Mouse (Mus musculus) limb, embryonic 13.5 days (tissue): ENCODE results near the gene Enox1. TPM values are rescaled to one million over a fixed set of nuclear protein-coding genes. Genes with fewer than 3 reads are reported as not detected.

Experiments used
- ATAC-seq: fragments of 200-750 bp; cut with Nextera tagmentation; 2 replicates; pipeline ENCODE4 v1.8.0; 2017; ENCODE audit warnings: low read depth, moderate number of reproducible peaks, moderate TSS enrichment; ENCODE audit not compliant: low FRiP score
- H3K27ac ChIP-seq: fragments of 300-500 bp; sonication (generic); 2 replicates; pipeline ENCODE4 v1.5.1; 2015; ENCODE audit warnings: inconsistent platforms, mild to moderate bottlenecking, moderate library complexity
- H3K27me3 ChIP-seq: fragments of 300-500 bp; sonication (generic); 2 replicates; pipeline ENCODE4 v1.6.1; 2015; ENCODE audit warnings: mild to moderate bottlenecking, inconsistent platforms
- H3K36me3 ChIP-seq: fragments of 300-500 bp; sonication (generic); 2 replicates; pipeline ENCODE4 v1.6.1; 2015; ENCODE audit warnings: inconsistent platforms, mild to moderate bottlenecking, moderate library complexity
- H3K4me1 ChIP-seq: fragments of 300-500 bp; sonication (generic); 2 replicates; pipeline ENCODE4 v1.6.1; 2015; ENCODE audit warnings: inconsistent platforms
- H3K4me2 ChIP-seq: fragments of 300-500 bp; sonication (generic); replicated peaks from 2 replicates; pipeline ENCODE4 v1.6.1; 2015; ENCODE audit warnings: inconsistent platforms, mild to moderate bottlenecking, moderate library complexity
- H3K4me3 ChIP-seq: fragments of 300-500 bp; sonication (generic); 2 replicates; pipeline ENCODE4 v1.5.1; 2015; ENCODE audit warnings: moderate library complexity, mild to moderate bottlenecking, inconsistent platforms
- H3K9ac ChIP-seq: fragments of 300-500 bp; sonication (generic); 2 replicates; pipeline ENCODE4 v1.6.1; 2015; ENCODE audit warnings: mild to moderate bottlenecking, inconsistent platforms
- H3K9me3 ChIP-seq: fragments of 300-500 bp; sonication (generic); 2 replicates; pipeline ENCODE4 v1.6.1; 2016; ENCODE audit warnings: inconsistent platforms
- whole genome bisulfite sequencing: fragments of 180-500 bp; shearing (Covaris S2); methylation state at CpG from one replicate; pipeline ENCODE4 v1.1.7; 2015; 5-methylcytosine and 5-hydroxymethylcytosine counted together
- polyA plus RNA-seq: library from polyadenylated mRNA; unstranded; fragments of >200 nt; fragmentation: Nextera tagmentation; extraction: Ambion mirVana; gene quantifications from 2 replicates; pipeline ENCODE4 v1.2.1, GENCODE M21; 2015

Enox1 gene
- polyA plus RNA-seq, 1 experiment from 2014 or later = 18.9 TPM

- WGBS = 78% methylated on average over 4 of the region's 4 CpGs
- ATAC-seq = no peak
Observed at GRCm38 (mm10) chr14:77477704-77478103, 321.1 kb downstream of the Enox1 start.

DNA sequence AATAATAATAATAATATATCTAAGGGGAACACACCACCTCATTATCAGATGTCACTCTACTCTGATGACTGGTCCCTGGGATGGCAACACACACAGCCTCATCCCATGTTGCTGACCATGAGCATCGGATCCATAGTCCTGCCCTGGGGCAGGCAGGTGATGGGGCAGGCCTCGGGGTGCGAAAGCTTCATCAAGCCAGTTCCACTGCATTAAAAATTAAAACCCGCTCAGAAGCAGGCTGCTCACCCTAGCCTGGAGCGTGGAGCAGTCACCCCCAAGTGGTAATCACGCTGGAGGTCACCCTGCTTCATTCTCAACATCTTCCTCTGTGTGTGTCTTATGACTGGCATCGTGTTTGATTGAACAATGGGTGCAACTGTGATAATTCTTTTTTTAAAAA is 321.6 kb downstream of the Enox1 start:
- Histone ChIP-seq H3K4me3 (no peak overlapping the region), H3K9me3 (no peaks in the 10 kb centered on the region), H3K9ac (no peak overlapping the region), H3K4me1 (no peaks in the 10 kb centered on the region; the same call in 1 of the 2 replicates), H3K4me2 (no peak overlapping the region), H3K27ac (no peak overlapping the region), H3K36me3 (no peaks in the 10 kb centered on the region), H3K27me3 (no peaks in the 10 kb centered on the region)
- 87% methylated on average over 7 of the region's 7 CpGs for WGBS
- no peak for ATAC-seq

More at GRCm38 (mm10) chr14:77477704-77478103, 321.1 kb downstream of the Enox1 start:
- Histone ChIP-seq H3K36me3 (no peaks in the 10 kb centered on the region), H3K9me3 (no peaks in the 10 kb centered on the region), H3K4me3 (no peak overlapping the region), H3K9ac (no peak overlapping the region), H3K27me3 (no peaks in the 10 kb centered on the region), H3K27ac (no peak overlapping the region), H3K4me1 (no peaks in the 10 kb centered on the region; the same call in 1 of the 2 replicates), H3K4me2 (no peak overlapping the region)

GRCm38 (mm10) chr14:77478692-77479091 is 322.1 kb downstream of the Enox1 start:
- H3K9me3 ChIP-seq = no peaks in the 10 kb centered on the region
- no peak overlapping the region for H3K4me2 ChIP-seq
- H3K4me1 ChIP-seq = no peaks in the 10 kb centered on the region; the same call in 1 of the 2 replicates
- no peak overlapping the region for H3K27ac ChIP-seq
- no peak overlapping the region for H3K4me3 ChIP-seq
- H3K9ac ChIP-seq = no peak overlapping the region
- WGBS = 94% methylated on average over 8 of the region's 8 CpGs
- no peak for ATAC-seq
- no peaks in the 10 kb centered on the region for H3K36me3 ChIP-seq
- no peaks in the 10 kb centered on the region for H3K27me3 ChIP-seq

DNA sequence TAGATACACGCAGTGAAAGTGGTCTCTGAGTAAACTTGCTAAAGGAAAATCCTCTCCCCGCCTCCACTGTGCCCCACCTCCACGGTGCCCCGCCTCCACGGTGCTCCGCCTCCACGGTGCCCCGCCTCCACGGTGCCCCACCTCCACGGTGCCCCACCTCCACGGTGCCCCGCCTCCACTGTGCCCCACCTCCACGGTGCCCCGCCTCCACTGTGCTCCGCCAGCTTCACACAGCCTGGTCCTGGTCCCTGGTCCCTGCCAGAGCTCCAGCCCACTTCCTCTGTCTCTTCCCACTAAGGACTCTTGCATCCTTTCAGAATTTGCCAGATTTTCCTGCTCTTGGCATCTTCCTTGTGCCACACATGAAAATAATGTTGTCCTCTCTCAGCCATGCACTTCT is 326.5 kb downstream of the Enox1 start:
- WGBS = 31% methylated on average over 15 of the region's 15 CpGs
- no peaks in the 10 kb centered on the region for H3K36me3 ChIP-seq
- H3K27ac ChIP-seq = no peak overlapping the region
- H3K9me3 ChIP-seq = no peaks in the 10 kb centered on the region
- no peak overlapping the region for H3K9ac ChIP-seq
- peaks cover 5% of the 10 kb centered on the region; the same call in 1 of the 2 replicates for H3K4me1 ChIP-seq
- no peak overlapping the region for H3K4me2 ChIP-seq
- no peak overlapping the region for H3K4me3 ChIP-seq
- H3K27me3 ChIP-seq = no peaks in the 10 kb centered on the region
- ATAC-seq = no peak

DNA sequence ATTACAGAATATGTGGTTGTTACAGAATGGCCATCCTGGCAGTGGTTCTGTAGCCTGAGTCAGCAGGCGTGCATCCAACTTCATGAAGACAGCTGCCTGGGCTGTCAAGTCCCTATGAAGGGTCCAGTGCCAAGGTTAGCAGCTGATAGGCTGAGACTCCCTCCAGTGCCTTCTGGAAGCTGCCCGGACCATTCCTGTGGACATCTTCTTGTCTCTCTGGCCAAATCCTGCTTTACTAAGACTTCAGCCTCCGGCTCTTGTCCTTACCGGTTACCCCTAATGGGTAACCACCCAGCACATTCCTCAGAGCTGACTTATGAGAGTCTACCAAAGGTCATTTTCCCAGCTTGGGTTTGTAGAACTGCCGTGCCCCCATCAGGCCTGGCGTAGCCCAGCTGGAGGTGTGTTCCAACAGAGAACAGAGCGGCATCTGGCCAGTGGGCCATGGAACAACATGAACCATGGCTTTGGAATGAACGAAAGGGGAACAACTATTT is 328.4 kb downstream of the Enox1 start:
- no peaks in the 10 kb centered on the region for H3K27me3 ChIP-seq
- no peak overlapping the region for H3K9ac ChIP-seq
- H3K9me3 ChIP-seq = no peaks in the 10 kb centered on the region
- no peak overlapping the region for H3K4me3 ChIP-seq
- WGBS = 84% methylated on average over 8 of the region's 8 CpGs
- ATAC-seq = no peak
- H3K4me1 ChIP-seq = peaks cover 5% of the 10 kb centered on the region
- H3K27ac ChIP-seq = no peak overlapping the region
- no peak overlapping the region for H3K4me2 ChIP-seq
- H3K36me3 ChIP-seq = no peaks in the 10 kb centered on the region

- ATAC-seq = no peak
- Histone ChIP-seq H3K27me3 (no peaks in the 10 kb centered on the region), H3K9me3 (no peaks in the 10 kb centered on the region), H3K4me3 (no peak overlapping the region), H3K9ac (no peak overlapping the region), H3K36me3 (no peaks in the 10 kb centered on the region), H3K27ac (no peak overlapping the region), H3K4me2 (no peak overlapping the region), H3K4me1 (peaks cover 5% of the 10 kb centered on the region)
- 91% methylated on average over 6 of the region's 6 CpGs for WGBS
Observed at GRCm38 (mm10) chr14:77490699-77491098, 334.1 kb downstream of the Enox1 start.

DNA sequence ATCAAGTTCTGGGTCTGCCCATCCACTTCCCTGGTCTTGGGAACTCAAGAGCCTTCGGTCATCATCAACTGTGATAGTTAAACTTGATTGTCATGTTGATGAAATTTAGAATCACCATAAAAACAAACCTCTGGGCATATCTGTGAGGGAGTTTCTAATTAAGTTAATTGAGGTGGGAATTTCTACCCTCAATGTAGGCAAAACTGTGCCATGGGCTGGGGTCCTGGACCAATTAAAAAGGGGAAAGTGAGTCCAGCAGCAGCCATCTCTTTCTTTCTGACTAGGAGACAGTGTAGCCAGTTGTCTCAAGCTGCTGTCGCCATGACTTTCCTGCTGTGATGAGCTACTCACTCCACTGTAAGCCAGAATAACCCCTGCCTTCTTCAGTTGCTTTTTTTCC is 335.2 kb downstream of the Enox1 start:
- ATAC-seq = no peak
- 82% methylated on average over 2 of the region's 2 CpGs for WGBS
- H3K9me3 ChIP-seq = no peaks in the 10 kb centered on the region

DNA sequence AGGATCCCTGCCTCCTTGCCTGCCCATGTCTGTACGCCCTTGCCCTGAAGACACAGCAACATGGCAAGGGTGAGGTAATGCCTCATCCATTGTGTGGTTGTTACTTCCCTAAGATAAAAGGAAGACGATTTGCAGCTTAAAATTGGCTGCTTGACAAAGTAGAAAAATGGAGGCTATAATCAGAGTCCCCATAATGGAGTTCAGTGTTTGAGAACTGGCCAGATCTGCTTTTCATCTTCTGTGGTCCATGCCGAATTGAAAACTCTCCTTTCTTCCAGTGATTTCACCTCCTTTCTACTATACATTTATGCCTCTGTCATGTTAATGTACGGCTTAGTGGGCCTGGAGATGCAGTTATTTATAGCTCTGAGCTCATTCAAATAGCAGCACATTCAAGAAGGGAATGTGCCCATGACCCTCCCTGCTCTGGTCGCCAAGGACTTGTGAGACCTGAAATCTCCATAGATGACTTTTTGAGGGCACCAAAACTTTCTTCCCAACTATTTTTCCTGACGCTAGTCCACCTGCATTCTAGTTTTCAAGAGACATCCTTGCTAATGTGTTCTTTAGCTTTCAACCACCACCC is 343.5 kb downstream of the Enox1 start:
- Histone ChIP-seq H3K9me3 (no peaks in the 10 kb centered on the region), H3K4me1 (no peaks in the 10 kb centered on the region), H3K9ac (no peak overlapping the region), H3K27ac (no peak overlapping the region), H3K27me3 (no peaks in the 10 kb centered on the region), H3K4me2 (no peak overlapping the region), H3K36me3 (no peaks in the 10 kb centered on the region), H3K4me3 (no peak overlapping the region)
- WGBS = 63% methylated on average over 6 of the region's 6 CpGs
- no peak for ATAC-seq

More for the DNA sequence above, 335.2 kb downstream of the Enox1 start:
- Histone ChIP-seq H3K9ac (no peak overlapping the region), H3K4me3 (no peak overlapping the region), H3K36me3 (no peaks in the 10 kb centered on the region), H3K27me3 (no peaks in the 10 kb centered on the region), H3K27ac (no peak overlapping the region), H3K4me1 (peaks cover 5% of the 10 kb centered on the region), H3K4me2 (no peak overlapping the region)

DNA sequence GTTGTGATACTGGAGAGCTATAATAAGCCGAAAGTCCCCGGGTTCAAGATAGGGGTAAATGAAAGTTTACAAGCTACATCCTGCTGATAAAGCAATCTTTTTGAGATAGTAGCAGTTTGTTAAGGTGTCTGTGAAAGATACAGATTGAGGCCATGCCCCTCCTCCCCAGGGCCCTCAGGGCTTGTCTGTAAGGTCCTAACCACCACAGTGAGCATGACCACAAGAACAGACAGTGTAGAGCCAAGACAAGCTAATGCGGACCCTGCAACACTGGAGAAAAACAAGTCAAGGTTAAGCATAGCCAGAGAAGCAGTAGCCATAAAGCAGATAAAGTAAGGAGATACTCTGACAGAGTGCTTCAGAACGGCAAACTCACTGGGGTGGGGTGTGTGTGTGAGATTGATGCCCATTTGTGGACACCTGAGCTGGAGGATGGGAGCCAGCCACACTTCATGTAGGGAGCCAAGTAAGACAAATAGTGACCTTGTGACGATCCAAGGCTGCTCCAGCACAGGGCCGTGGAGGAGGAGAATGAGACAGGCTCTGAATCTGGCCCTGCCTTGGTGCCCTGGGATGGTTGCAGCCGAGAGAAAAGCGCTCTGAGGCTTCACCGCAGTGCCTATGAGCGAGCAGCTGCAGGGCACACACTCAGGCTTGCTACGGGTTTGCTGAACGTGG is 348.0 kb downstream of the Enox1 start:
- H3K27me3 ChIP-seq = no peaks in the 10 kb centered on the region
- WGBS = 75% methylated on average over 12 of the region's 12 CpGs

GRCm38 (mm10) chr14:77506341-77506740 is 349.8 kb downstream of the Enox1 start:
- 64% methylated on average over 9 of the region's 9 CpGs for WGBS
- H3K9ac ChIP-seq = no peak overlapping the region
- H3K9me3 ChIP-seq = no peaks in the 10 kb centered on the region
- H3K4me2 ChIP-seq = no peak overlapping the region
- no peaks in the 10 kb centered on the region for H3K4me1 ChIP-seq
- ATAC-seq = no peak
- no peak overlapping the region for H3K4me3 ChIP-seq
- H3K27ac ChIP-seq = no peak overlapping the region
- no peaks in the 10 kb centered on the region for H3K36me3 ChIP-seq
- H3K27me3 ChIP-seq = no peaks in the 10 kb centered on the region

More for the DNA sequence above, 348.0 kb downstream of the Enox1 start:
- Histone ChIP-seq H3K9me3 (no peaks in the 10 kb centered on the region), H3K36me3 (no peaks in the 10 kb centered on the region), H3K4me3 (no peak overlapping the region), H3K9ac (no peak overlapping the region), H3K4me2 (no peak overlapping the region), H3K4me1 (no peaks in the 10 kb centered on the region), H3K27ac (no peak overlapping the region)
- ATAC-seq = no peak

DNA sequence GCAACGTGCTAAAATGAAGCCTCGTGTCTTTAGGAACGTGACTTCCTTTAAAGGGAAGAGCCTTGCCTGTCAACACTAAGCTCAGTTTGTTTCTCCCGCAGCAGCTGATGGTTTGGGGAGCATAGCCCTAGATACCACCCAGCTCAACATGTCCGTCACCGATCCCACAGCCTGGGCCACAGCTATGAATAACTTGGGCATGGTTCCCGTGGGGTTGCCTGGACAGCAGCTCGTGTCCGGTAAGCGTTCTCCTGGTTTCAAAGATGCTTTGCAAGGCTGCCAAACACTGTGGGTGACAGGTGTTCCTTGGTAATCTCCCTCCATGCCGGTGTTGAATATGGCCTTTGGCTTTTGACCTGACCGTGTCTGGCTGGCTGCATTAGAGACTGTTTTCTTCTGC is 351.5 kb downstream of the Enox1 start:
- Histone ChIP-seq H3K4me2 (no peak overlapping the region), H3K4me3 (no peak overlapping the region), H3K9me3 (peaks cover under 1% of the 10 kb centered on the region; the same call in 1 of the 2 replicates), H3K27ac (no peak overlapping the region), H3K4me1 (no peaks in the 10 kb centered on the region), H3K9ac (no peak overlapping the region), H3K27me3 (no peaks in the 10 kb centered on the region), H3K36me3 (no peaks in the 10 kb centered on the region)
- 82% methylated on average over 12 of the region's 12 CpGs for WGBS
- no peak for ATAC-seq

DNA sequence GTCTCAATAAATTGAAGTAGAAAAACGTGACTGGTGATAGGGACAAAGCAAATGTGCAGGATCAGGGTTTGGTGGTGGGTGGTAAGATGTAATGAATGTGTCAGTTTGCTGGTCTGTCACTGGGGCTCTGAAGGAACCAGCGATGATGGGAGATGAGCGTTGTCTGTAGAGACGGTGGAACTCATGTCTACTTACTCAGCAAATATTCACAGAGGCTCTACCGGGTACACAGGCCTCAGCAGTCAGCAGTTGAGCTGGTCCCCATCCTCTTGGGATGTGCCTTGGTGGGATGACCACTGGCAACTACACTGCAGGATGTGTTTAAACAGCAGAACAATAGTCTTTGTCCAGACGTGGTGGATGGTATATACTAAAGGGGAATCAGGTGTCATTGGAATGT is 352.5 kb downstream of the Enox1 start:
- Histone ChIP-seq H3K9ac (no peak overlapping the region), H3K36me3 (no peaks in the 10 kb centered on the region), H3K9me3 (peaks cover 5% of the 10 kb centered on the region; the same call in 1 of the 2 replicates), H3K4me1 (no peaks in the 10 kb centered on the region), H3K4me2 (no peak overlapping the region), H3K4me3 (no peak overlapping the region), H3K27me3 (no peaks in the 10 kb centered on the region), H3K27ac (no peak overlapping the region)
- 88% methylated on average over 6 of the region's 6 CpGs for WGBS
- no peak for ATAC-seq
